Mouse (Mus musculus) spleen, embryonic (tissue): ENCODE measurements around the gene Bach2.

Experiments
- CTCF ChIA-PET: fragments of 350-600 bp; sonication (Branson Sonifier 250); formaldehyde crosslinking; loops from one replicate; lab custom pipeline; 2022; lab: Charles Lee

Gene Bach2

GRCm38 (mm10) chr4:32288036-32288860 is 49.6 kb downstream of the Bach2 start:
- CTCF ChIA-PET = interaction anchor here (0.6 to 0.7 kb wide), 3 partner anchors 119 to 972 kb away, joined by 3 to 4 read pairs (median 3); no protein-coding TSS in a partner anchor

GRCm38 (mm10) chr4:32289845-32290244 is 51.2 kb downstream of the Bach2 start:
- CTCF ChIA-PET = no interaction called here

- CTCF ChIA-PET = no interaction called here
Measured at GRCm38 (mm10) chr4:32291406-32291805, 52.8 kb downstream of the Bach2 start.

- CTCF ChIA-PET = no interaction called here
Measured at GRCm38 (mm10) chr4:32293686-32294265, 55.2 kb downstream of the Bach2 start.

- CTCF ChIA-PET = no interaction called here
Measured at GRCm38 (mm10) chr4:32297071-32297671, 58.6 kb downstream of the Bach2 start.

GRCm38 (mm10) chr4:32299221-32299620 is 60.6 kb downstream of the Bach2 start:
- CTCF ChIA-PET = interaction anchor here (0.6 to 1.1 kb wide), 2 partner anchors 45 to 143 kb away, joined by 3 to 8 read pairs; no protein-coding TSS in a partner anchor

- CTCF ChIA-PET = interaction anchor here (0.6 to 1.1 kb wide), 2 partner anchors 46 to 142 kb away, joined by 3 to 8 read pairs; no protein-coding TSS in a partner anchor
Measured at GRCm38 (mm10) chr4:32299970-32300369, 61.4 kb downstream of the Bach2 start.

- CTCF ChIA-PET = interaction anchor here (0.6 kb wide), 1 partner anchor 26 kb away, joined by 4 read pairs; no protein-coding TSS in a partner anchor
Measured at GRCm38 (mm10) chr4:32302668-32303067, 64.1 kb downstream of the Bach2 start.

GRCm38 (mm10) chr4:32303076-32303475 is 64.5 kb downstream of the Bach2 start:
- CTCF ChIA-PET = interaction anchor here (0.6 kb wide), 1 partner anchor 52 kb away, joined by 5 read pairs; no protein-coding TSS in a partner anchor

GRCm38 (mm10) chr4:32303674-32304073 is 65.1 kb downstream of the Bach2 start:
- CTCF ChIA-PET = interaction anchor here (0.6 kb wide), 1 partner anchor 52 kb away, joined by 5 read pairs; no protein-coding TSS in a partner anchor

GRCm38 (mm10) chr4:32304221-32304703 is 65.7 kb downstream of the Bach2 start:
- CTCF ChIA-PET = no interaction called here

- CTCF ChIA-PET = no interaction called here
Measured at GRCm38 (mm10) chr4:32305036-32305615, 66.5 kb downstream of the Bach2 start.

- CTCF ChIA-PET = no interaction called here
Measured at GRCm38 (mm10) chr4:32305683-32306082, 67.1 kb downstream of the Bach2 start.

GRCm38 (mm10) chr4:32306169-32306792 is 67.7 kb downstream of the Bach2 start:
- CTCF ChIA-PET = no interaction called here

- CTCF ChIA-PET = interaction anchor here (0.5 kb wide), 1 partner anchor 24 kb away, joined by 3 read pairs; no protein-coding TSS in a partner anchor
Measured at GRCm38 (mm10) chr4:32307215-32307614, 68.6 kb downstream of the Bach2 start.

- CTCF ChIA-PET = interaction anchor here (1.2 kb wide), 1 partner anchor 9 kb away, joined by 3 read pairs; no protein-coding TSS in a partner anchor
Measured at GRCm38 (mm10) chr4:32312171-32312946, 73.8 kb downstream of the Bach2 start.

- CTCF ChIA-PET = no interaction called here
Measured at GRCm38 (mm10) chr4:32314919-32315318, 76.3 kb downstream of the Bach2 start.

- CTCF ChIA-PET = no interaction called here
Measured at GRCm38 (mm10) chr4:32318608-32319007, 80.0 kb downstream of the Bach2 start.

GRCm38 (mm10) chr4:32319327-32319726 is 80.7 kb downstream of the Bach2 start:
- CTCF ChIA-PET = no interaction called here

GRCm38 (mm10) chr4:32320039-32320438 is 81.4 kb downstream of the Bach2 start:
- CTCF ChIA-PET = interaction anchor here (0.6 kb wide), 1 partner anchor 59 kb away, joined by 3 read pairs; no protein-coding TSS in a partner anchor
